Mouse (Mus musculus) left cerebral cortex, postnatal 4 days (tissue): ENCODE data around the gene Shroom3. TPM values are rescaled to one million over a fixed set of nuclear protein-coding genes. Genes with fewer than 3 reads are reported as not detected.

Source experiments
- DNase-seq: peaks from one replicate; pipeline ENCODE4 v3.0.0-alpha.2; 2022
- intact Hi-C: fragments of 180-260 bp; cut with DNase I; formaldehyde crosslinking; loops from one replicate; pipeline ENCODE4 v1.15.1; 2025
- total RNA-seq, 2 experiments: library from RNA; stranded (reverse); gene quantifications; 2 replicates each; pipeline ENCODE4 v1.2.3; 2021

Gene Shroom3
- total RNA-seq, 2 experiments from 2014 or later, result 3.2 to 4.9 TPM

- DNase-seq, result peak; percentile 33
- intact Hi-C loops, result no loop called here
Measured at GRCm38 (mm10) chr5:92694316-92694995, 11.2 kb downstream of the Shroom3 start.

- DNase-seq, result no peak
- intact Hi-C loops, result no loop called here
Measured at GRCm38 (mm10) chr5:92698131-92698836, 15.0 kb downstream of the Shroom3 start.

GRCm38 (mm10) chr5:92698837-92699529 is 15.7 kb downstream of the Shroom3 start:
- no peak for DNase-seq
- intact Hi-C loops, result no loop called here

- intact Hi-C loops, result no loop called here
- no peak for DNase-seq
Measured at GRCm38 (mm10) chr5:92701750-92702149, 18.5 kb downstream of the Shroom3 start.

GRCm38 (mm10) chr5:92703671-92704070 is 20.4 kb downstream of the Shroom3 start:
- no peak for DNase-seq
- intact Hi-C loops, result no loop called here

GRCm38 (mm10) chr5:92707921-92708491 is 24.8 kb downstream of the Shroom3 start:
- intact Hi-C loops, result no loop called here
- no peak for DNase-seq

GRCm38 (mm10) chr5:92710779-92711178 is 27.5 kb downstream of the Shroom3 start:
- intact Hi-C loops, result no loop called here
- no peak for DNase-seq

GRCm38 (mm10) chr5:92711666-92712290 is 28.5 kb downstream of the Shroom3 start:
- DNase-seq, result no peak
- intact Hi-C loops, result no loop called here

GRCm38 (mm10) chr5:92712621-92713395 is 29.6 kb downstream of the Shroom3 start:
- intact Hi-C loops, result no loop called here
- no peak for DNase-seq

GRCm38 (mm10) chr5:92714886-92715285 is 31.7 kb downstream of the Shroom3 start:
- DNase-seq, result no peak
- intact Hi-C loops, result no loop called here

GRCm38 (mm10) chr5:92715319-92715718 is 32.1 kb downstream of the Shroom3 start:
- intact Hi-C loops, result no loop called here
- DNase-seq, result no peak

- intact Hi-C loops, result no loop called here
- no peak for DNase-seq
Measured at GRCm38 (mm10) chr5:92715890-92716289, 32.7 kb downstream of the Shroom3 start.

- DNase-seq, result no peak
- intact Hi-C loops, result no loop called here
Measured at GRCm38 (mm10) chr5:92717666-92718360, 34.6 kb downstream of the Shroom3 start.

GRCm38 (mm10) chr5:92718856-92719255 is 35.6 kb downstream of the Shroom3 start:
- no peak for DNase-seq
- intact Hi-C loops, result no loop called here

- intact Hi-C loops, result no loop called here
- no peak for DNase-seq
Measured at GRCm38 (mm10) chr5:92721610-92722009, 38.4 kb downstream of the Shroom3 start.

GRCm38 (mm10) chr5:92725935-92726334 is 42.7 kb downstream of the Shroom3 start:
- intact Hi-C loops, result loop anchor here (5.0 kb wide), 3 partner anchors 44 to 436 kb away; partner anchors contain the start of gene Shroom3

GRCm38 (mm10) chr5:92728252-92728828 is 45.1 kb downstream of the Shroom3 start:
- peak; percentile 27 for DNase-seq
- intact Hi-C loops, result loop anchor here (5.0 kb wide), 3 partner anchors 46 to 434 kb away; partner anchors contain the start of gene Shroom3

More at GRCm38 (mm10) chr5:92725935-92726334, 42.7 kb downstream of the Shroom3 start:
- DNase-seq, result peak; percentile 77

GRCm38 (mm10) chr5:92729221-92729620 is 46.0 kb downstream of the Shroom3 start:
- DNase-seq, result no peak
- intact Hi-C loops, result loop anchor here (5.0 kb wide), 3 partner anchors 47 to 433 kb away; partner anchors contain the start of gene Shroom3

- no peak for DNase-seq
- intact Hi-C loops, result no loop called here
Measured at GRCm38 (mm10) chr5:92741802-92742201, 58.6 kb downstream of the Shroom3 start.
